In genomic region chr12:100534028-100534427, GRCm38 (mm10) we compare ENCODE assay signal across 10 mouse cellular contexts. TPM values are rescaled to one million over a fixed set of nuclear protein-coding genes. Genes with fewer than 3 reads are reported as not detected.
DNase-seq lines count a peak whose midpoint lies in the region; ATAC-seq and TF ChIP-seq lines count a peak whose summit lies in the region.
"Had no signal": no experiment of that assay in that cellular context is flagged by ENCODE, and none has a peak within 500 bp of the region (broad histone marks: within the 10 kb centered on the region; RNA-seq: fewer than 3 reads in every experiment).

No protein-coding gene starts in this region.

- no peak overlapping the region for H3K4me3 ChIP-seq in heart, adult 2 months
- H3K4me3 ChIP-seq in E14TG2a.4 (replicated peaks; ENCODE audit: low read length) = peak overlapping the region; percentile 67
- no peak overlapping the region for H3K4me3 ChIP-seq in embryonic facial prominence, embryonic 10.5 days
- H3K4me3 ChIP-seq in lung, embryonic 15.5 days = no peak overlapping the region

- H3K36me3 ChIP-seq in heart, adult 2 months (ENCODE audit: control insufficient read depth, insufficient read depth, low read length) = peaks cover 6% of the 10 kb centered on the region
- H3K36me3 ChIP-seq in E14TG2a.4 (ENCODE audit: insufficient read depth, low read length) = no peaks in the 10 kb centered on the region
- no peaks in the 10 kb centered on the region for H3K36me3 ChIP-seq in embryonic facial prominence, embryonic 10.5 days (replicated peaks)
- no peaks in the 10 kb centered on the region for H3K36me3 ChIP-seq in lung, embryonic 15.5 days

- 27% methylated on average over 3 of the region's 3 CpGs for WGBS in heart, adult 2 months
- WGBS in embryonic facial prominence, embryonic 10.5 days = 48% methylated on average over 3 of the region's 3 CpGs
- 37% methylated on average over 3 of the region's 3 CpGs for WGBS in lung, embryonic 15.5 days

- DNase-seq in heart, adult 2 months = peak in 1 of 2 experiments; percentile 25
- no peak for DNase-seq in heart, postnatal 25 days (ENCODE audit: low spot score)
- peak; percentile 5 for DNase-seq in embryonic facial prominence, embryonic 10.5 days (ENCODE audit: low spot score)
- no peak for DNase-seq in layer of hippocampus, adult 9-10 months (ENCODE audit: low spot score)
- DNase-seq in gastrocnemius, postnatal 25 days = no peak
- DNase-seq in natural killer cell, adult 2 months (ENCODE audit: low spot score in 2 of 2) = no peak
- DNase-seq: cerebellum, adult 9-11 months; right cerebral cortex, postnatal 14 days had no signal

- H3K9ac ChIP-seq in heart, adult 2 months (ENCODE audit: low read depth, low read length) = no peak overlapping the region
- H3K9ac ChIP-seq in lung, embryonic 15.5 days = no peak overlapping the region

- peak overlapping the region; percentile 79 for H3K27ac ChIP-seq in heart, adult 2 months
- H3K27ac ChIP-seq in embryonic facial prominence, embryonic 10.5 days (replicated peaks) = peak overlapping the region; percentile 32; the same call in 1 of the 2 replicates
- H3K27ac ChIP-seq in lung, embryonic 15.5 days = peak overlapping the region; percentile 67

- peak; percentile 62; the same call in 1 of the 2 replicates for TF ChIP-seq EP300 in heart, adult 2 months (IDR thresholded peaks at IDR 0.05; ENCODE audit: insufficient read depth, low read depth, low read length)

- no peaks in the 10 kb centered on the region for H3K9me3 ChIP-seq in E14TG2a.4 (ENCODE audit: low read length)
- H3K9me3 ChIP-seq in embryonic facial prominence, embryonic 10.5 days = no peaks in the 10 kb centered on the region
- H3K9me3 ChIP-seq in lung, embryonic 15.5 days = no peaks in the 10 kb centered on the region

- no peaks in the 10 kb centered on the region for H3K27me3 ChIP-seq in heart, adult 2 months (ENCODE audit: control insufficient read depth, insufficient read depth, low read length)
- H3K27me3 ChIP-seq in E14TG2a.4 (ENCODE audit: insufficient read depth, low read length) = no peaks in the 10 kb centered on the region
- no peaks in the 10 kb centered on the region for H3K27me3 ChIP-seq in embryonic facial prominence, embryonic 10.5 days (replicated peaks; ENCODE audit: low read depth, poor library complexity, severe bottlenecking)
- H3K27me3 ChIP-seq in lung, embryonic 15.5 days = no peaks in the 10 kb centered on the region

- no peaks in the 10 kb centered on the region for H3K79me2 ChIP-seq in heart, adult 2 months (replicated peaks; ENCODE audit: control insufficient read depth, insufficient read depth, low read length)

- H3K4me1 ChIP-seq in heart, adult 2 months (ENCODE audit: control insufficient read depth, insufficient read depth, low read length) = peaks cover 24% of the 10 kb centered on the region
- peaks cover 87% of the 10 kb centered on the region for H3K4me1 ChIP-seq in E14TG2a.4 (replicated peaks; ENCODE audit: low read depth, low read length)
- H3K4me1 ChIP-seq in embryonic facial prominence, embryonic 10.5 days = peaks cover 35% of the 10 kb centered on the region
- H3K4me1 ChIP-seq in lung, embryonic 15.5 days = peaks cover 9% of the 10 kb centered on the region

- ATAC-seq in lung, embryonic 15.5 days (ENCODE audit: borderline replicate concordance, extremely low read depth, low FRiP score, low TSS enrichment) = no peak

- TF ChIP-seq CTCF in heart, adult 2 months (IDR thresholded peaks at IDR 0.05) = no peak
- TF ChIP-seq CTCF in E14TG2a.4 (conservative IDR thresholded peaks at IDR 0.05; ENCODE audit: low read length) = no peak

- no peak overlapping the region for H3K4me2 ChIP-seq in lung, embryonic 15.5 days

- intact Hi-C loops in heart, adult 2 months (cut with DNase I) = no loop called here
- intact Hi-C loops in heart, postnatal 25 days (cut with DNase I) = no loop called here

- no peak for TF ChIP-seq POLR2A in heart, adult 2 months (IDR thresholded peaks at IDR 0.05; ENCODE audit: insufficient read depth, low read depth, low read length)

RNA-seq across cellular contexts. Expression of gene Ttc7b, which starts 13.4 kb away (rescaled TPM):
- 10 to 100 TPM; 71.6 to 82.0 TPM for total RNA-seq in heart, adult 2 months (2021)
- 84.4 and 113 TPM in 2 replicates for polyA plus RNA-seq in heart, adult 2 months (2012; rRNA removed)
- total RNA-seq in heart, postnatal 25 days (2021) = 10 to 100 TPM; 78.9 to 81.0 TPM
- 4.2 and 4.6 TPM in 2 replicates for polyA plus RNA-seq in embryonic facial prominence, embryonic 10.5 days (2016; fragmentation: Nextera tagmentation; extraction: Ambion mirVana)
- 4.6 and 5.2 TPM in 2 replicates for polyA plus RNA-seq in lung, embryonic 15.5 days (2015; fragmentation: Nextera tagmentation; extraction: Ambion mirVana)
- 100 to 1,000 TPM in 1 of 2 experiments, 10 to 100 TPM in 1; 98.3 to 136 TPM for total RNA-seq in gastrocnemius, postnatal 25 days (2021)
